Mouse (Mus musculus): ENCODE measurements around the gene Gm18336.
"Not testable (repeated sequence)": the region's sequence is repeated elsewhere in the genome, so short reads cannot be mapped to it uniquely, and the experiment has no call there.

DNA sequence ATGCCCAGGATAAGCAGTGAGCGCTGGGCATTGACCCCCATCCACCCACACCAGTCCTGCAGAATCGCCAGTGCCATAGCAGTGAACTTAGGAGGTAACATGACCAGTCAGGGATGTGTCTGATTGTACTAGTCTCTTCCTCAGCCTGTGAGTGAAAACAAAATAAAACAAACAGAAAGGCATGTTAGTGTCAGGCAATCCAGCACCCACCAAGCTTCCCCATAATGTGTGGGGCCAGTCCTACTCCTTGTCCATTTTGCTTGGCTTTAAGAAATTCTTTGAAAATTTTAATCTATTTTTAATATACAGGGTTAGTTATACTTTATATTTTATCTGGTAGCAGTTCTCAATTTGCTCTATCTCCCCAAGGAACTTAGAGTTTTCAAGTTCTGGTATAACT is at the start of gene Gm18336:
- not testable (repeated sequence) for TF ChIP-seq CTCF, EP300 (IDR thresholded peaks at IDR 0.05; ENCODE audit: low read depth)

Measured in liver, embryonic 14.5 days (tissue).